Mouse (Mus musculus) kidney, adult 2 months (tissue): Measurements from ENCODE around the gene Ube2j2. TPM values are rescaled to one million over a fixed set of nuclear protein-coding genes. Genes with fewer than 3 reads are reported as not detected.
A peak's percentile ranks its signal among the peaks of the same experiment; 100 is the strongest.

Experiments
- DNase-seq: peaks from one replicate; pipeline ENCODE4 v3.0.0; 2021
- H3K27ac ChIP-seq: fragments of 200-500 bp; 2 replicates; pipeline ENCODE4 v1.5.1; 2012; ENCODE audit warnings: low read depth, low read length, control low read depth, inconsistent platforms; ENCODE audit not compliant: insufficient read depth
- H3K27me3 ChIP-seq: fragments of 200-500 bp; replicated peaks from 2 replicates; pipeline ENCODE4 v1.6.1; 2012; ENCODE audit warnings: mild to moderate bottlenecking, moderate library complexity, low read length, inconsistent platforms; ENCODE audit not compliant: control insufficient read depth, insufficient read depth
- H3K36me3 ChIP-seq: fragments of 200-500 bp; 2 replicates; pipeline ENCODE4 v1.6.1; 2012; ENCODE audit warnings: mild to moderate bottlenecking, moderate library complexity, low read length, inconsistent platforms; ENCODE audit not compliant: control insufficient read depth, insufficient read depth
- H3K4me1 ChIP-seq: fragments of 200-500 bp; 2 replicates; pipeline ENCODE4 v1.6.1; 2011; ENCODE audit warnings: low read length; ENCODE audit not compliant: control insufficient read depth, insufficient read depth
- H3K4me3 ChIP-seq: fragments of 200-500 bp; 2 replicates; pipeline ENCODE4 v1.5.1; 2011; ENCODE audit warnings: mild to moderate bottlenecking, low read depth, low read length, control low read depth; ENCODE audit not compliant: insufficient read depth
- CTCF ChIP-seq: fragments of 200-500 bp; conservative IDR thresholded peaks from 2 replicates; pipeline ENCODE4 v1.5.1; 2011; ENCODE audit warnings: low read depth, mild to moderate bottlenecking, control low read depth, low read length, moderate library complexity, mixed read lengths; ENCODE audit not compliant: insufficient read depth, insufficient read length
- POLR2A ChIP-seq: fragments of 200-500 bp; IDR thresholded peaks from one replicate; pipeline ENCODE4 v1.6.1; 2011; ENCODE audit warnings: low read depth, low read length, control low read depth
- WGBS: fragments of 180-500 bp; shearing (Covaris S2); methylation state at CpG from one replicate; pipeline ENCODE4 v1.1.7; 2018; 5-methylcytosine and 5-hydroxymethylcytosine counted together
- polyA plus RNA-seq: library from polyadenylated mRNA; depleted of rRNA; stranded (reverse); fragments of >200 nt; gene quantifications from 2 replicates; pipeline ENCODE4 v1.2.3, GENCODE M21; 2012; rRNA removed

Ube2j2 gene
- polyA plus RNA-seq, 1 experiment, result 47.3 TPM

DNA sequence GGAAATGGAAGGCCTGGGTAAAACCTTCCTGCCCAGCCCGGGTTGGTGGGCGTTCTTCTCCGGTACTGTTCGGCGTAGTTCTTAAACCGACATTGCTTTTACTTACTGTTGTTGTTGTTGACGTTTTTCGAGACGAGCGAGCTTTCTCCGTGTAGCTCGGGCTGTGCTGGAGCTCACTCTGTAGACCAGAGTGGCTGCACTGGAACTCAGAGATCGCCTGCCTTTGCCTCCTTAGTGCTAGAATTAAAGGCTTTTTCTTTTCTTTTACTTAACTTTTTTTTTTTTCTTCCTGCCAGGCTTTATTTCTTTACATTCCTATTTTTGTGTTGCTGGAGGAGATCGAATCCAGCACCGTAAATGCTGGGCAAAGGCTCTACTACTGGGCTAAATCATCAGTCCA lies 50.0 kb downstream of the Ube2j2 start:
- DNase-seq, result no peak
- TF ChIP-seq POLR2A, result no peak
- TF ChIP-seq CTCF, result no peak
- 3% methylated on average over 15 of the region's 15 CpGs for WGBS
- no peaks in the 10 kb centered on the region; the same call in 1 of the 2 replicates for H3K36me3 ChIP-seq
- H3K27me3 ChIP-seq, result no peaks in the 10 kb centered on the region
- H3K27ac ChIP-seq, result peak overlapping the region; percentile 100
- H3K4me3 ChIP-seq, result peak overlapping the region; percentile 90
- peaks cover 9% of the 10 kb centered on the region; the same call in 1 of the 2 replicates for H3K4me1 ChIP-seq

DNA sequence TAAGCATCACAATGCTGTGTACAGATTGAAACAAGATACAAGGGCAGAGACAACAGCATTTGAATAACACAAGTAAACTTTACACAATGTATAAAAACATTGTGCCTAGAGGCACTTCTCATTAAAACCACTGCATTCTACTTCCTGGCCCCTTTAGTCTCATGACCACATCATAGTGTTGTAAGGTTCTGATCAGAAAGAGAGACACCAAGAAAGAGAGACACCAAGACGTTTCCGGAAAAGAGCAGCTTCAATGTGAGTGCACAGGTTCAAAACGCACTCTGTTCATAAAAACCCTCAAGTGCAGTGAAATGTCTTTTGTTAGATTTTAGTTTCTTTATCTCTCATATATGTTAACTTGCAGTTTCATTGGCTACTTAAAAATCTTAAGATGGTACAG lies 60.5 kb downstream of the Ube2j2 start:
- Histone ChIP-seq H3K36me3 (peaks cover 14% of the 10 kb centered on the region), H3K4me3 (no peak overlapping the region), H3K27ac (no peak overlapping the region), H3K4me1 (no peaks in the 10 kb centered on the region), H3K27me3 (no peaks in the 10 kb centered on the region)
- no peak for DNase-seq
- TF ChIP-seq POLR2A (no peak), CTCF (no peak)
- 92% methylated on average over 3 of the region's 3 CpGs for WGBS

DNA sequence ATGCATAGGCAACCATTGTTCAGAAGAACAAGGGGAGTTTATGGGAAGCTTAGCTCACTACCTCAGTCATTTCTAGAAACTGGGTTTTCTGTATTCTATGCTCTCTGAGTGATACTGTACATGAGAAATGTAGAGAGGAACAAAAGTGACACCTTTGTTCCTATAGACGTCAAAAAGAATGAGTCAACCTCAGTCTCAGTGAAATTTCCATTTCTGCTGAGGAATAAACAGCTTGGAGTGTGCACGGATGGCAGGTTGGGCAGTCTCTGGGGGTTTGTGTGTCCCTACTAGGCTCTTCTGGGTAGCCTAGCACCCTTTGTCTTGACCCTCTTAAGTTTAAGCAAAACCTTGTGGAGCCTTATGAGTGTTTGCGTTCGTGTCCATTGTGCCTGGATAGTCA lies 64.7 kb downstream of the Ube2j2 start:
- Histone ChIP-seq H3K27ac (no peak overlapping the region), H3K27me3 (no peaks in the 10 kb centered on the region), H3K4me3 (no peak overlapping the region), H3K36me3 (peaks cover 7% of the 10 kb centered on the region), H3K4me1 (no peaks in the 10 kb centered on the region)
- 95% methylated on average over 4 of the region's 4 CpGs for WGBS
- no peak for DNase-seq
- TF ChIP-seq POLR2A (no peak), CTCF (no peak)

Other genes with a start within 250 kb of the Ube2j2 start
- gene Fndc10, start 249.5 kb upstream of the Ube2j2 start, polyA plus RNA-seq, result 9.8 and 10.6 TPM in 2 replicates
- gene Ssu72, start 239.0 kb upstream of the Ube2j2 start, polyA plus RNA-seq, result 81.9 and 101 TPM in 2 replicates
- 0.67 TPM in 2 replicates for gene Tmem240, start 209.0 kb upstream of the Ube2j2 start, polyA plus RNA-seq
- gene Atad3a, start 182.7 kb upstream of the Ube2j2 start, polyA plus RNA-seq, result 130 and 145 TPM in 2 replicates
- gene Vwa1, start 169.1 kb upstream of the Ube2j2 start, polyA plus RNA-seq, result 21.8 and 27.2 TPM in 2 replicates
- gene Tmem88b, start 158.0 kb upstream of the Ube2j2 start, polyA plus RNA-seq, result 1.8 and 2.4 TPM in 2 replicates
- 2.8 and 3.2 TPM in 2 replicates for gene Ankrd65, start 153.4 kb upstream of the Ube2j2 start, polyA plus RNA-seq
- gene Mrpl20, start 141.0 kb upstream of the Ube2j2 start, polyA plus RNA-seq, result 83.1 and 91.1 TPM in 2 replicates
- gene Ccnl2, start 131.3 kb upstream of the Ube2j2 start, polyA plus RNA-seq, result 54.1 and 56.8 TPM in 2 replicates
- 164 and 195 TPM in 2 replicates for gene Aurkaip1, start 112.6 kb upstream of the Ube2j2 start, polyA plus RNA-seq
- gene Mxra8, start 104.2 kb upstream of the Ube2j2 start, polyA plus RNA-seq, result 98.0 and 115 TPM in 2 replicates
- gene Dvl1, start 96.4 kb upstream of the Ube2j2 start, polyA plus RNA-seq, result 123 and 174 TPM in 2 replicates
- 0.64 and 0.72 TPM in 2 replicates for gene Tas1r3, start 80.5 kb upstream of the Ube2j2 start, polyA plus RNA-seq
- gene Cptp, start 74.4 kb upstream of the Ube2j2 start, polyA plus RNA-seq, result 46.2 and 53.1 TPM in 2 replicates
- 26.0 and 28.9 TPM in 2 replicates for gene Ints11, start 74.3 kb upstream of the Ube2j2 start, polyA plus RNA-seq
- gene Pusl1, start 52.0 kb upstream of the Ube2j2 start, polyA plus RNA-seq, result 27.3 and 34.1 TPM in 2 replicates
- 14.6 and 18.3 TPM in 2 replicates for gene Acap3, start 52.0 kb upstream of the Ube2j2 start, polyA plus RNA-seq
- 104 and 107 TPM in 2 replicates for gene C1qtnf12, start 18.5 kb downstream of the Ube2j2 start, polyA plus RNA-seq
- gene B3galt6, start 48.8 kb downstream of the Ube2j2 start, polyA plus RNA-seq, result 4.5 and 5.0 TPM in 2 replicates
- gene Sdf4, start 49.0 kb downstream of the Ube2j2 start, polyA plus RNA-seq, result 55.1 and 60.4 TPM in 2 replicates
- gene Tnfrsf4, start 70.0 kb downstream of the Ube2j2 start, polyA plus RNA-seq, result 1.6 and 3.8 TPM in 2 replicates
- 0.95 and 4.0 TPM in 2 replicates for gene Tnfrsf18, start 82.3 kb downstream of the Ube2j2 start, polyA plus RNA-seq
- gene Ttll10, start 115.6 kb downstream of the Ube2j2 start, polyA plus RNA-seq, result 20.7 and 27.5 TPM in 2 replicates
- gene 9430015G10Rik, start 166.2 kb downstream of the Ube2j2 start, polyA plus RNA-seq, result 8.7 and 11.7 TPM in 2 replicates
- 0.15 and 0.31 TPM in 2 replicates for gene Rnf223, start 186.7 kb downstream of the Ube2j2 start, polyA plus RNA-seq